Comparison of ENCODE assay signal across 8 mouse cellular contexts in the genomic region with DNA sequence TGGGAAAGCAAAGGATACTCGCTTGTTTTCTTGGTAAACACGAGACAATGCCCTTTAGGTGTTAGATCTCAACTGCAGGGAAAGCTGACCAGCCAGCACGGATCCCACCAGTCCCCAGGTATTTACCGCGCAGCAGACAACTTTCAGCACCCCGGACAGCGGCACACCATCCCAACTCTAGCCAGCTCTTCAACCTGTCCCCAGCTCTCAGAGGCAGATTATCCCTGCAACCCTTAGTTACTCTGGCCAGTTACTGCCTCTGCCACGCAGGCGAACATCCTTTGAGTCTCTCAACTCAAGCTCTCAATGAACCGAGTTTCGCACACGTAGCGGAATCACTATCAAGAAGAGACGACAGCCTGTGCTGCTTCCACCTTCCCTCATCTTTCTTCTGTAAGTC. TPM values are rescaled to one million over a fixed set of nuclear protein-coding genes. Genes with fewer than 3 reads are reported as not detected.
DNase-seq lines count a peak whose midpoint lies in the region; ATAC-seq and TF ChIP-seq lines count a peak whose summit lies in the region.

No protein-coding gene starts in this region.

- H3K27ac ChIP-seq in cerebellum, adult 2 months (ENCODE audit: insufficient read depth, low read length), result peak overlapping the region; percentile 89
- no peak overlapping the region for H3K27ac ChIP-seq in kidney, postnatal 0 days

- H3K4me1 ChIP-seq in cerebellum, adult 2 months (ENCODE audit: control insufficient read depth, insufficient read depth, low read length), result peaks cover 8% of the 10 kb centered on the region; the same call in 1 of the 2 replicates
- H3K4me1 ChIP-seq in kidney, postnatal 0 days (replicated peaks; ENCODE audit: insufficient read depth, low read length), result no peaks in the 10 kb centered on the region

- peak overlapping the region; percentile 85 for H3K4me3 ChIP-seq in cerebellum, adult 2 months (replicated peaks; ENCODE audit: insufficient read depth, low read depth, low read length)
- H3K4me3 ChIP-seq in kidney, postnatal 0 days (replicated peaks; ENCODE audit: low read depth, low read length), result no peak overlapping the region

- no peak for TF ChIP-seq POLR2A in cerebellum, adult 2 months (IDR thresholded peaks at IDR 0.05; ENCODE audit: borderline replicate concordance, insufficient read depth, low read length)

- no peak for TF ChIP-seq CTCF in cerebellum, adult 2 months (IDR thresholded peaks at IDR 0.05; ENCODE audit: borderline replicate concordance, insufficient read depth, low read depth, low read length)
- TF ChIP-seq CTCF in kidney, postnatal 0 days (IDR thresholded peaks at IDR 0.05; ENCODE audit: low read depth), result no peak

- no peak for ATAC-seq in kidney, postnatal 0 days (replicated peaks; ENCODE audit: low FRiP score, low read depth)

- no peak overlapping the region for H3K9ac ChIP-seq in kidney, postnatal 0 days (ENCODE audit: low read depth, low read length)

- no peaks in the 10 kb centered on the region for H3K27me3 ChIP-seq in cerebellum, adult 2 months (ENCODE audit: control insufficient read depth, insufficient read depth, low read length)
- H3K27me3 ChIP-seq in kidney, postnatal 0 days (ENCODE audit: insufficient read depth, low read length), result peaks cover 10% of the 10 kb centered on the region

- no peaks in the 10 kb centered on the region for H3K36me3 ChIP-seq in kidney, postnatal 0 days (ENCODE audit: insufficient read depth, low read length)

- H3K9me3 ChIP-seq in kidney, postnatal 0 days (replicated peaks; ENCODE audit: low read length), result no peaks in the 10 kb centered on the region

- WGBS in cerebellum, adult 2 months, result 2% methylated on average over 14 of the region's 14 CpGs
- WGBS in kidney, postnatal 0 days, result 3% methylated on average over 14 of the region's 14 CpGs

- no peak overlapping the region for H3K4me2 ChIP-seq in kidney, postnatal 0 days (ENCODE audit: low read length)

- DNase-seq in cerebellum, adult 2 months, result peak in 1 of 2 experiments; percentile 22
- no peak for DNase-seq in cerebellum, adult 9-10 months
- DNase-seq in urinary bladder, postnatal 25 days (ENCODE audit: low spot score), result peak; percentile 32
- no peak for DNase-seq in urinary bladder, adult 2 months (ENCODE audit: low spot score)
- peak; percentile 82 for DNase-seq in forelimb bud, embryonic 11.5 days (ENCODE audit: low read depth, low spot score)
- peak; percentile 85 for DNase-seq in kidney, postnatal 0 days (ENCODE audit: low spot score)
- peak; percentile 79 for DNase-seq in neural tube, embryonic 10.5 days (ENCODE audit: extremely low spot score, low spot score)
- DNase-seq in left cerebral cortex, adult 11 months (ENCODE audit: low spot score), result no peak

RNA-seq across cellular contexts. Expression of a gene that starts 1.3 kb away (rescaled TPM):
- polyA plus RNA-seq in cerebellum, adult 2 months (2012; rRNA removed), result 29.4 and 30.0 TPM in 2 replicates
- 0.04 and 0.10 TPM in 2 replicates for polyA plus RNA-seq in urinary bladder, adult 2 months (2012; rRNA removed)
- 0.01 and 0.03 TPM in 2 replicates for polyA plus RNA-seq in kidney, postnatal 0 days (2015; fragmentation: Nextera tagmentation; extraction: Ambion mirVana)

Comparison
In these comparisons a context has a peak if more than half of its experiments do, and no peak if none do; other contexts are left out.
1. DNase-seq: peak in urinary bladder, postnatal 25 days (single experiment), forelimb bud, embryonic 11.5 days (single experiment), kidney, postnatal 0 days (single experiment) and neural tube, embryonic 10.5 days (single experiment); none in cerebellum, adult 9-10 months (single experiment), urinary bladder, adult 2 months (single experiment) and left cerebral cortex, adult 11 months (single experiment).
2. RNA of a gene that starts 1.3 kb away (polyA plus RNA-seq): 29.4 to 30.0 TPM in cerebellum, adult 2 months; 0.04 to 0.10 TPM in urinary bladder, adult 2 months and 0.01 to 0.03 TPM in kidney, postnatal 0 days; every median in the first group is over 10 times any median in the second.